Mouse (Mus musculus) small intestine, adult 2 months (tissue): Measurements from ENCODE around the gene Hoxc4. TPM values are rescaled to one million over a fixed set of nuclear protein-coding genes. Genes with fewer than 3 reads are reported as not detected.

Experiments used
- H3K27ac ChIP-seq: fragments of 200-500 bp; 2 replicates; pipeline ENCODE4 v1.5.1; 2012; ENCODE audit warnings: low read depth, low read length, control low read depth, inconsistent platforms; ENCODE audit not compliant: insufficient read depth
- H3K27me3 ChIP-seq: fragments of 200-500 bp; 2 replicates; pipeline ENCODE4 v1.6.1; 2012; ENCODE audit warnings: mild to moderate bottlenecking, moderate library complexity, low read length, inconsistent platforms; ENCODE audit not compliant: control insufficient read depth, insufficient read depth
- H3K36me3 ChIP-seq: fragments of 200-500 bp; 2 replicates; pipeline ENCODE4 v1.6.1; 2012; ENCODE audit warnings: mild to moderate bottlenecking, low read length, control low read depth, inconsistent platforms; ENCODE audit not compliant: control insufficient read depth, insufficient read depth
- H3K4me1 ChIP-seq: fragments of 200-500 bp; 2 replicates; pipeline ENCODE4 v1.6.1; 2012; ENCODE audit warnings: low read length, inconsistent platforms, mixed read lengths; ENCODE audit not compliant: control insufficient read depth, insufficient read depth, insufficient read length
- H3K4me3 ChIP-seq: fragments of 200-500 bp; 2 replicates; pipeline ENCODE4 v1.5.1; 2012; ENCODE audit warnings: low read depth, mild to moderate bottlenecking, control low read depth, inconsistent platforms, low read length, moderate library complexity
- CTCF ChIP-seq: fragments of 200-500 bp; IDR thresholded peaks from 2 replicates; pipeline ENCODE4 v1.5.1; 2012; ENCODE audit warnings: low read depth, mild to moderate bottlenecking, control low read depth, inconsistent platforms, low read length, moderate library complexity, mixed read lengths; ENCODE audit not compliant: insufficient replicate concordance, insufficient read length; ENCODE audit errors: extremely low read depth
- POLR2A ChIP-seq: fragments of 200-500 bp; IDR thresholded peaks from 2 replicates; pipeline ENCODE4 v1.6.1; 2012; ENCODE audit warnings: low read depth, mild to moderate bottlenecking, control low read depth, inconsistent platforms, low read length, moderate library complexity
- WGBS: fragments of 180-500 bp; shearing (Covaris S2); methylation state at CpG from one replicate; pipeline ENCODE4 v1.1.7; 2018; 5-methylcytosine and 5-hydroxymethylcytosine counted together
- polyA plus RNA-seq: library from polyadenylated mRNA; depleted of rRNA; stranded (reverse); fragments of >200 nt; gene quantifications from 2 replicates; pipeline ENCODE4 v1.2.3, GENCODE M21; 2012

Gene Hoxc4
- polyA plus RNA-seq, 1 experiment, result 2.1 TPM

- WGBS, result 15% methylated on average over 21 of the region's 21 CpGs
- H3K36me3 ChIP-seq, result no peaks in the 10 kb centered on the region
- H3K4me1 ChIP-seq, result no peaks in the 10 kb centered on the region; the same call in 1 of the 2 replicates
- H3K27me3 ChIP-seq, result peaks cover 44% of the 10 kb centered on the region
- TF ChIP-seq CTCF (no peak), POLR2A (no peak)
- peak overlapping the region; percentile 43 for H3K4me3 ChIP-seq
- peak overlapping the region; percentile 83 for H3K27ac ChIP-seq
Observed at GRCm38 (mm10) chr15:103059393-103059992, 40.8 kb downstream of the Hoxc4 start.

GRCm38 (mm10) chr15:103060021-103060340, 41.2 kb downstream of the Hoxc4 start:
- TF ChIP-seq CTCF (no peak), POLR2A (no peak)
- Histone ChIP-seq H3K36me3 (no peaks in the 10 kb centered on the region), H3K27ac (peak overlapping the region; percentile 83), H3K4me3 (peak overlapping the region; percentile 41), H3K27me3 (peaks cover 44% of the 10 kb centered on the region), H3K4me1 (no peaks in the 10 kb centered on the region; the same call in 1 of the 2 replicates)
- 36% methylated on average over 11 of the region's 11 CpGs for whole genome bisulfite sequencing

GRCm38 (mm10) chr15:103060341-103061130, 41.8 kb downstream of the Hoxc4 start:
- TF ChIP-seq CTCF, result no peak
- no peak for TF ChIP-seq POLR2A
- no peaks in the 10 kb centered on the region for H3K36me3 ChIP-seq
- peak overlapping the region; percentile 53 for H3K4me3 ChIP-seq
- 16% methylated on average over 36 of the region's 36 CpGs for WGBS
- H3K27me3 ChIP-seq, result peaks cover 42% of the 10 kb centered on the region
- H3K4me1 ChIP-seq, result no peaks in the 10 kb centered on the region; the same call in 1 of the 2 replicates
- peak overlapping the region; percentile 83 for H3K27ac ChIP-seq

- Histone ChIP-seq H3K4me3 (peak overlapping the region; percentile 53), H3K36me3 (no peaks in the 10 kb centered on the region), H3K4me1 (no peaks in the 10 kb centered on the region; the same call in 1 of the 2 replicates), H3K27ac (peak overlapping the region; percentile 83), H3K27me3 (peaks cover 41% of the 10 kb centered on the region)
- WGBS, result 4% methylated on average over 30 of the region's 30 CpGs
- no peak for TF ChIP-seq CTCF
- no peak for TF ChIP-seq POLR2A
Observed at GRCm38 (mm10) chr15:103061131-103061825, 42.5 kb downstream of the Hoxc4 start.

- peaks cover 43% of the 10 kb centered on the region for H3K27me3 ChIP-seq
- no peak overlapping the region for H3K4me3 ChIP-seq
- no peaks in the 10 kb centered on the region; the same call in 1 of the 2 replicates for H3K4me1 ChIP-seq
- H3K36me3 ChIP-seq, result no peaks in the 10 kb centered on the region
- 21% methylated on average over 2 of the region's 2 CpGs for WGBS
- TF ChIP-seq POLR2A, result no peak
- no peak for TF ChIP-seq CTCF
- no peak overlapping the region for H3K27ac ChIP-seq
Observed at GRCm38 (mm10) chr15:103061988-103062387, 43.3 kb downstream of the Hoxc4 start.

GRCm38 (mm10) chr15:103065642-103066041, 46.9 kb downstream of the Hoxc4 start:
- no peak for TF ChIP-seq POLR2A
- no peak for TF ChIP-seq CTCF
- Histone ChIP-seq H3K36me3 (no peaks in the 10 kb centered on the region), H3K27me3 (peaks cover 28% of the 10 kb centered on the region), H3K4me3 (no peak overlapping the region), H3K27ac (no peak overlapping the region), H3K4me1 (no peaks in the 10 kb centered on the region; the same call in 1 of the 2 replicates)
- 53% methylated on average over 7 of the region's 7 CpGs for WGBS

- 37% methylated on average over 4 of the region's 4 CpGs for WGBS
- H3K27me3 ChIP-seq, result peaks cover 9% of the 10 kb centered on the region
- H3K4me1 ChIP-seq, result no peaks in the 10 kb centered on the region
- H3K27ac ChIP-seq, result no peak overlapping the region
- TF ChIP-seq CTCF (no peak), POLR2A (no peak)
- H3K4me3 ChIP-seq, result no peak overlapping the region
- no peaks in the 10 kb centered on the region for H3K36me3 ChIP-seq
Observed at GRCm38 (mm10) chr15:103067701-103068100, 49.0 kb downstream of the Hoxc4 start.
